Mouse (Mus musculus): ENCODE data around the gene Gm9821. TPM values are rescaled to one million over a fixed set of nuclear protein-coding genes. Genes with fewer than 3 reads are reported as not detected.

The Gm9821 gene
- total RNA-seq, 1 experiment from 2014 or later, result 0.25 TPM

DNA sequence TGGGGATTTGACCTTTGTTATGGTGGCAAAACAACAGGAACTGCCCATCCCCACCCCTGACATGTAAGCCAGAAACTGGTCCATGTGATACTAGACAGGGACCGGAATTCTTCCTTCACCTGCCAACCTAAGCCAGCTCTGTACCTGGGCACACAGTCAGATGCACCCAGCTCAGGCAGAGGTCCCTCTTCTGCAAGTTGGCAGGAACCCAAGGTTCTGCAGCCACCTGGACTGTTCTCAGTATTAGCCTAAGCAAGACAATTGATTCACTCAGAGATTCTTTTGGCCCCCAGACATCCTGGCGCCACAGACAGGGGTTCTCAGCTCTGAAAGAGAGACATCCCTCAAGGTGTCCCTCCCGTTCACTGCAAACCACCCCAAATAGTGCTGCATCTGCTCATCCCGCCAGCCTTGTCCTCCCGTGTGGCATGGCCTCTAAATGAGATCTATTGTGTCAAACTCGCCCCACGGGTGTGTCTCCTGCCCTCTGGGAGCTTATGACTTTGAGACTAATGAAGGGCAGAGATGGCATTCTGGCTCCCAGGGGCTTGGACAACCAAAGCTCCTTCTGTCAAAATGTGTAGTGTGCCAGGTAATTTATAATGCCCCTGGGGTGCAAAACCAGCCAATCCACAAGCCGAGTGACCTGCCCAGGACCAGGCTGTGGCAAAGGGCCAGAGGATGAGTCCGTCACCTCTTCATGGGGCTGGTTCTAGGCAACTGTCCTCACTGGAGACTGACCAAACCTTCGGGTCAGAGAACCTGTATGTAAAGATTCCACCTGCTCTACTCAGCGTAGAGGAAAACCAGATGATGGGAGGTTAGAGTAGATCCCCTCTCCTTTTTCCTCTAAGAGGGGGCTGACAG lies 14.3 kb downstream of the Gm9821 start:
- ATAC-seq (replicated peaks in 1 of 2; ENCODE audit: insufficient read depth in 1 of 2, low FRiP score in 2 of 2, low TSS enrichment in 1 of 2, low read depth in 1 of 2, poor library complexity in 2 of 2, severe bottlenecking in 2 of 2), result no peak

DNA sequence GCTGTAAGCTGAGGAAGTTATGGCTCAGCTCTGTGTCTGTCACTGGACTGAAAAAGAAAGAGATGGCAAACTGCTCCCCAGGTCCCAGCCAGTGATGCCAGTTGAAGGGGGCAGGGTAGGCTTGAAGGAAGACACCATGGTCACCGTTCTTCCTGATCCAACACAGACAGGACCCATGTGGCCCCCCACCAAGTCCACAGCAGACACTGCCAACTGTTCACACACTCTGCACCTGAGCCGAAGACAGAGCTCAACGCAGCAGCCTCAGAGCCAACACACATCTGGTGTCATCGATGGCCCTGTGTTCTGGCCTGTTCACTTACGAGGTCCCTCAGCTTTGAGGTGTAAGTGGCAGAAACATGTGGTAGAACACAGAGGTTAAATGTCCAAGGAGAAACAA lies 15.0 kb downstream of the Gm9821 start:
- no peak for ATAC-seq (replicated peaks in 1 of 2; ENCODE audit: insufficient read depth in 1 of 2, low FRiP score in 2 of 2, low TSS enrichment in 1 of 2, low read depth in 1 of 2, poor library complexity in 2 of 2, severe bottlenecking in 2 of 2)

DNA sequence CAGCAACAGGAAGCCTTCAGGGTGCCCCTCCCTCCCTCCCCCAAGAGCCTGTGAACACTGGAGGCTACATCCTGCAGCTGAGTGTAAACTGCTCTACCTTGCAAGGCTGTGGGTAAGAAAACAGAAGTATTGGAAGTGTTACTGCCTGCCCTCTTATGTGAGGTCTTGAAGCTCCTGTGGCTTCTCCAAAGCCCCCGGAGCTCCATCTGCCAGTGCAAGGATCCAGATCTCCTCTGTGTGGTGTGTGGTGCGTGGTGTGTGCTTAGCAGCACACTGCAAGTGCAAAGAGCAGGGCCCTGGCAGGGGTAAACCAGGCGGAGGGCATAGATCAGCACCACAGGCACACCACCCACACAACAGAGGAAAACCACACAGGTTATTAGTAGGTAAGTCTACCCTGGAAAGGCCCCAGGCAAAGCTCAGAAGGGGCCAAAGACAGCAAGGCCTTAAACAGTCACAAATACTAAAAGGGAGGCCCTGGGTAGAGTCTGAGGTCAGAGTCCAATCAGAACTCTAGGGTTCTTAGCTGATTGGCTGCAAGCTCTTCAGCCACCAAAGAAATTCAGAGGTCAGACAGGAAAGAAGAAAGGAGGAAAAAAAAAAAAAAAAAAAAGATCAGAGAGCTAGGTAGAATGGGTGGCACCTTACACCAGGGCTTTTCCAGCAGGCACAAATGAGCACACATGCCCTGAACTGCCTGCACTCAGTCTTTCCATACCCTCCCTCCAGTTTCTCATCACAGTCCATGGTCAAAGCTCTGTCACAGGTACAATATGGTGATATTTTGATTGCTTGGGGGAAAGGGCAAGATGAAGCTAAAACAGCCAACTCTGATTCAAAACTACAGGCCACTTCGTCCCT lies 16.6 kb downstream of the Gm9821 start:
- ATAC-seq (replicated peaks in 1 of 2; ENCODE audit: insufficient read depth in 1 of 2, low FRiP score in 2 of 2, low TSS enrichment in 1 of 2, low read depth in 1 of 2, poor library complexity in 2 of 2, severe bottlenecking in 2 of 2), result peak in 1 of 2 experiments; percentile 16; a peak in 2 of 4 replicates

DNA sequence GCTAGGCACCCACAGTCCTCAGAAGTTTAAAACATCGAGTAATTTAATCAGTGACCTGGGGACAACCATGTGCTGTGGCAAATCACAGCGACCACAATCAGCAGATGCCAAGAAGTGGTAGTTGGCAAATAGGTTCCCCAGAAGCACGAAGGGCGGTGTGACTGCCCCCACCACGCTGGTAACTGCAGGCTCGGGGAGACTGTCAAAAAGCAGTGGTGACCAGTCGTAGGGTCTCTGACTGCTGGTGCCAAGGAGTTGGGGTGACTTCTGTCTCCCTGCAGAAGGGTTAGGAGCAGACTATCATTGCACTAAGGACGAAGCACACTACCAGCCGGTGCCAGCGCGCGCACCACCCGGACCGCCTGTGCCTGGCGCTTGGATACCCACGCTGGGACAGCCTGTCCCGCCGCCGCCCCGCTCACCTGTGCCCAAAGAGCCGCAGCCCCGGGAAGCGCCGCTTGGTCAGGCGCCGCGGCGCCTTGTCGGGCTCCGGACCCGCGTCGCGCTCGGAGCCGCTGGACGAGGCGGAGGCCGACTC lies 17.4 kb downstream of the Gm9821 start:
- no peak for ATAC-seq (replicated peaks in 1 of 2; ENCODE audit: insufficient read depth in 1 of 2, low FRiP score in 2 of 2, low TSS enrichment in 1 of 2, low read depth in 1 of 2, poor library complexity in 2 of 2, severe bottlenecking in 2 of 2)

DNA sequence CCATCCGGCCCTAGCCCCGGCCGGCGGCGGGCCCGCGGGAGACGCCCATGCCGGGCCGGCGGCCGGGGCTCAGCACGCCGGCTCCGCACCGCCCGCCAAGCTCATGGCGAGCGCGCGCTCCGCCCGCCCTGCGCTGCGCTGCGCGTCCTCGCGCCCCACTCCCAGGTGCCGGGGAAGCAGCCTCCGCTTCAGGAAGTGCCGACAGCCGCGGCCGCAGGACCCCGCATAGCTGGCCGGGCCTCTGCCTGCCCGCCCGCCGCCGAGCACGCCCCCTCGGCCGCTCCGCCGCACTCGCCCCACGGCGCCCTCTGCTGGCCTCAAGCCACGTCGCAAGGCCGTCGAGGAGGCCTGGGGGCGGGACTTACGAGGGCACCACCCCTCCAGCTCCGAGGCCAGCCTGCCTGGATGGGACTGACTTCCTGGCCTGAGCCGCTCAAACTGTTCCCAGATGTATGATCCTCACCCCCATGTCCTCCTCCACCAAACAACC lies 18.0 kb downstream of the Gm9821 start:
- ATAC-seq (replicated peaks in 1 of 2; ENCODE audit: insufficient read depth in 1 of 2, low FRiP score in 2 of 2, low TSS enrichment in 1 of 2, low read depth in 1 of 2, poor library complexity in 2 of 2, severe bottlenecking in 2 of 2), result peak; percentile 33 to 63

DNA sequence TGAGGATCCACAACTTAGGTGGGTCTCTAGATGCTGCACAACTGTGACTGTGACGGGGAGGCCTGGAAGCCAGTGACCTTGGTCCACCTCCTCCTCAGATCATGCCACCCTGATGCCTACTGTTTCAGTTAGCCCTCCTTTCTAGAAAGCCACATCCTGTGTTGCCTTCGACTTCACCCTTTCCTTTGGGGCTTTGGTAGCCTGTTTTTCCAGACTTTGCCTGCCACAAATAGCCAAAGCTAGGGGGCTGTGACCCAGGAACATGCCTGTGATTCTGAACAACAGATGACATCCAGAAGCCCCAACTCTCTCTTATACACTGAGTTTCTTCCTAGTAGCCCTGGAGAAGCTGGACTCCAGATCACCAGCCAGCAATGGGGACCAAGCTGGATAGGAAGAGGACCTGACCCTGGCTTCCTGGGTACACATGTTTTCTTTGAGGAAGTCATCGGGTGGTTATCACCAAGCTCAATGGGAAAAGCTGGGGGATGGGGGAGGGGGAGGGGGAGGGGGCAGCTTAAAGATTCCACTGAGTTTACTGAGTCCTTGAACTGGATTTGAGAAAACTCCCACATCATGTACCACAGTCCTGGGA lies 19.2 kb downstream of the Gm9821 start:
- ATAC-seq (replicated peaks in 1 of 2; ENCODE audit: insufficient read depth in 1 of 2, low FRiP score in 2 of 2, low TSS enrichment in 1 of 2, low read depth in 1 of 2, poor library complexity in 2 of 2, severe bottlenecking in 2 of 2), result no peak

DNA sequence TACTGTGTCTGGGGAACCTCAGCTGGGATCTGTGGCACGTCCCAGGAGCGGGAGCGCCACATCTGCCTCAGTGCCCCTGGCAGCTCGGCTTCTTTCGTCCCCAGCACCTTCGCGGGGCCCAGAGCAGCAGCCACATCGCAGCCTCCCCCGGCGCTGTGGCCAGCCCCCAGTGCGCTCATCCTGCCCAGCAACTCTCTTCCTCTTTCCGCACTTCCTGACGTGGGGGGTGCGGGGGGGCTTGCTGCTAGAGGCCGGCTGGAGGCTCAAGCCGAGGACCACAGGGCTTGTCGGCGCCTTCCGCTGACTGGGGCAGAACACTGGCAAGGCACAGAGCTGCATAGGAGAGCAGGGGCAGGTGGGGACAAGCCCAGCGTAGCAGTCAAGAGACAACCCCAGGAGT lies 19.9 kb downstream of the Gm9821 start:
- peak; percentile 56 to 73 for ATAC-seq (replicated peaks in 1 of 2; ENCODE audit: insufficient read depth in 1 of 2, low FRiP score in 2 of 2, low TSS enrichment in 1 of 2, low read depth in 1 of 2, poor library complexity in 2 of 2, severe bottlenecking in 2 of 2)

DNA sequence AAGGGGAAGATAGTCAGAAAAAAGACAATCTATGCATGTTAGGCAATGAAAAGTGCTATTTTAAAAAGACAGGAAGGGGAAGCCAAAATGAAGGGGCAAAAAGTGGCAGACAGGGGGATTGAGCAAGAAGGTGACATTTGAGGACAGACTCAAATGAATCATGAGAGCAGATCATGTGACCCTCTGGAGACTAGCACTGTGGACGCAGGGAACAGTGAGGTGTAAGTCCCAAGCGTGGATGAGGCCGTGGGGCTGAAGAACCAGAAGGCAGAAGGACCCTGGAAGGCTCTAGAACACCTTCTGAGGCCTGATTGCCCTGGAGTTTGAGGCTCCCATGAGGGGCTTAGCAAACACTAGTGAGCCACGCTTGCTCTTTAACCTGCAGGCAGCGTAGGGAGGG lies 20.9 kb downstream of the Gm9821 start:
- ATAC-seq (replicated peaks in 1 of 2; ENCODE audit: insufficient read depth in 1 of 2, low FRiP score in 2 of 2, low TSS enrichment in 1 of 2, low read depth in 1 of 2, poor library complexity in 2 of 2, severe bottlenecking in 2 of 2), result no peak

DNA sequence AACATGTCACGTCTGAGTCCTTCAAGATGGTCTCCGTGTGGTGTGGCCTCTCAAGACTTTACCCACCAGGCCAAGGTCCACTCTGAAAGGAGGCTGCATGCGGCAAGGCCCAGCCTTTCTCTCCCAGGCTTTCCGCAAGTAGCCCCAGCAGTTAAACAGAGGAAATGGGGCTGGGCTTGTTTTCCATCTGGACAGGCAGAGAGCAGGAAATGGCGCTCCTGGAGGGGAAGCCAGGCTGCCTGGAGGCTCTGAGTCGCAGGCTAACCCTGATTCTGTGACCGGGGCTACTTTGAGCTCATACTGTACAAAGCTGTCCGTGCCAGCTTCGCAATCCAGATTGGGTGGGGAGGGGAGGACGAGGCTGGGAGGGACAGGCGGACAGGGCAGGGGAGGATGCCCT lies 22.5 kb downstream of the Gm9821 start:
- no peak for ATAC-seq (replicated peaks in 1 of 2; ENCODE audit: insufficient read depth in 1 of 2, low FRiP score in 2 of 2, low TSS enrichment in 1 of 2, low read depth in 1 of 2, poor library complexity in 2 of 2, severe bottlenecking in 2 of 2)

DNA sequence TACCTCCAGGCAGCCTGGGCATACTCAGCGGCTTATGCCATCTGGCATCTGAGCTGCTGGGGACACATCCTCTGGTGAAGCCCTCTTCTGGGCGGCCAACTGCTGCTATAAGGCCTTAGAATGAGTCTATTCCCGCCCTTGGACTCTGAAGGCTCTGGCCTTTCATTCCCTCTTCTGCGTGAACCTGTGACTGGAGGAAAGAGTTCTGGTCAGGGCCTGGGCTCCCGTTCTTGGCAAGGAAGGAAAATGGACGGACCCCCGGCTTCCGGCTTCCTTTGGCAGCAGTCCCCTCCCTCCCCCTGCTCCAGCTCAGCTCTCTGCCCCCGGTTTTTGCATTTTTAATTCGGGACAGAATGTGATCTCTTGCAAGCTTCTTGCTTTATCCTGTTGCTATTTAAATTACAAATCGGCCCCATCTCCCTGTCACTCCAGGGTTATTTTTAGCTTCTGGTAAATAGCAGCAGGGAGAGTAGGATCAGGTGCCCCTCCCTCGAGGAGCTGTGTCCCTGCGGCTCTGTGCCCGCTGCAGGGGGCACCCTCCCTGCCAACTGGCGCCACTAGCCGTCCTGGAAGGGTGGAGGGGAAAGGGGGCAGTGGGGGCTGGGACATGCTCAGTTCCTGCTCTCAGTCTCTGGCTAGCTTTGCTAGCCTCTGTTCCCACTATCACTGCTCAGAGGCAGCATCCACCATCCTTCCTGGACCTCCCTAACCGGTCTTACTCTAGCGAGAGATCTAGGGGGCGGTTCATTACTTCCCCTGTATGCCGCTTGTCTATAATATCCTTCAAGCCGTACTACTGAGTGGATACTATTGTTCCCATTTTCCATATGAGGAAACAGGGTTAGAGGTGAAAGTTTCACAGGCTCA lies 26.0 kb downstream of the Gm9821 start:
- ATAC-seq (replicated peaks in 1 of 2; ENCODE audit: insufficient read depth in 1 of 2, low FRiP score in 2 of 2, low TSS enrichment in 1 of 2, low read depth in 1 of 2, poor library complexity in 2 of 2, severe bottlenecking in 2 of 2), result peak in 1 of 2 experiments; percentile 34; a peak in 2 of 4 replicates

DNA sequence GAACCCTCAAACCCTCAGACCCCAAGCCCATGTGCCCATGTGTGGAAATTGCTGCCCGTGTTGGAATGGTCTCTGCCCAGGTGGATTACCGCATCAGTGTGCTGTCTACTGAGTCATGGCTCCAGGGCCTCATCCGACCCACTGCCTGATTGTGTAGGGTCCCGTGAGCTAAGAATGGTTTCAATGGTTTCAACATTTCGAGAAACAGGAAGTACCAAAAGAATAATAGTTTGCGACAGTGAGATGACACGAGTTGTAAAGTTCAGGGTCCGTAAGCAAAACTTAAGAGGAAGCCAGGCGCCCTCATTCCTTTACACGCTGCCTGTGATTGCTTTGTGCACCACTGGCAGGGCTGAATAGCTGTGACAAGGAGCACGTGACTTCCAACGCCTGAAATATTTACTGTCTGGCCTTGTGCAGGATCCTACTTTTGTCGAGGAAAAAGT lies 26.6 kb downstream of the Gm9821 start:
- peak; percentile 69 to 83 for ATAC-seq (replicated peaks in 1 of 2; ENCODE audit: insufficient read depth in 1 of 2, low FRiP score in 2 of 2, low TSS enrichment in 1 of 2, low read depth in 1 of 2, poor library complexity in 2 of 2, severe bottlenecking in 2 of 2)

DNA sequence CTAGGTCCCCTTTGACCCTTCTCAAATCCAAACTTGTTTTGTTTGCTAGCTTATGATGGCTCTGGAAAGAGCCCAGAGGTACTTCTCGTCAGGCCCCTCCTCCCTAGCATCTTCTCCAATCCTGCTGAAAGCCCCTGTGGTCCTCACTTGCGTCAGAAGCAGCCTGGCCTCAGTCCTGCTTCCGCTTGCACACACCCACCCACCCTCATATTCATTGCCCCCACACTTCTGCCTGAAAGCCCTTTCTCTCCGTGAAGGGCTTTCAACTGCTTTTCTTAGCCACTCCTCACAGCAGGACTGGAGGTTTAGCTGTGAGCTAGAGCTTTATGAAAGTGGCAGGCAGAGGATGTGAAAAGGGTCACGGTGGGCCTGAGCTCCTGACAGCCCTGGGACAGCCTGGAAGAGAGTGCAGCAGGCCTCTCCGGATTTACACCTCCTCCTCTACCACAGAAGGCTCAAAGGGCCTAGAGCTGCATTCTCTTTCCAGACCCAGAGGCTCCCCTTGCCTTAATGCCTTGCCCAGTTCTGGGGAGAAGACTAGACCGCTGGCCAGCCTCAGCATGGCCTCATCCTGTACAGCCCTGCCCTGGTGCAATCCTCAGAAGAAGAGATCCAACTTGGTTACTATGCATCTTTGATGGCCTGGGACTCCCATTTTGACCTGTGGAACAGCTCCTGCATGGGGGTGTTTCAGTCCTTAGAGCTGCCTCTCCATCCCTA lies 28.1 kb downstream of the Gm9821 start:
- ATAC-seq (replicated peaks in 1 of 2; ENCODE audit: insufficient read depth in 1 of 2, low FRiP score in 2 of 2, low TSS enrichment in 1 of 2, low read depth in 1 of 2, poor library complexity in 2 of 2, severe bottlenecking in 2 of 2), result no peak

DNA sequence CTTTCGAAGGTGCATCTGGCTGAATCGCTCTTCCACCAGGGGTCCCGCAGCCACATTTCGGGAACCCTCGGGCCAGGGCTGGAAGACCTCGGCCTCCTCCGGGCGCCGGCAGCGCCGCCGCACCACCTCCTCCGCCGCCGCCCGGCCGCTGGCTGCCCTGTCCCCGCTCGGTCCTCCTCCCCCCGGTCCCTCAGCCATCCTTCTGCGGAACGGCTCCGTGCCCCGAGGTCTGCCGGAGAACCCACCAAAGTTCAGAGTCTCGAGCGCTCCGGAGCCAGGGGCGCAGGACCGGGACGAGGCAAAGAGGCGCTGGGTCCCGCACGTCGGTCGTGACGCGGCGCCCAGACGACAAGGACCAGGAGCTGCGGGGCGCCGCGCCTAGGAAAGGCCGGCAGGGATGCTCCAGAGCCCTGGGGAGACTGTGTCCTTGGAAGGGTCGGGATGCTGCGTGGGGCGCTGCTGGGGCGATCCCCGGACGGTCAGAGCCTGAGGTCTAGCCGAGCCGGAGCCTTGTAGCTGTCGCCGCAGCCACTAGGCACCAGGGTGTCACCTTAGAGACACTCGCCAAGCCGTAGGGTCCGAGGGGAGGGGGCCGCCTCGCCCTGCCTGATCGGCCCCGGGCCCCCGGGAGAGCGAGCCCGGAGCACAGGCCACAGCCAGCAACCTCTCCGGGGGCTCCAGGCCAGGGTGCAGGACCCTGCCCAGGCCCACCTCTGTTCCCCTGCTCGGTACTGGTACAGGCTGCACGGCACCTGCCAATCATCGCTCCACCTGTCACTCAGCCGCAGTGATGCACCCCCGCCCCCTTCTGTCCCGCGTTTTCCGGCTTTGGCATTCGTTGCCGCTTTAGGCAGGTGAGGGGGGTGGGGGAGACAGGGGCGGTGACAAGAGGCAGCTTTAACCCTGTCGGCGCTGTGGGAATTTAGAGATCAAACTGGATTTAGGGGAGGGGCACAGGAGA lies 30.4 kb downstream of the Gm9821 start, which contains the start of gene Dgkz:
Gene Dgkz (minus strand): TSS at position 284 of the 961 bp plus-strand sequence.
- ATAC-seq (replicated peaks in 1 of 2; ENCODE audit: insufficient read depth in 1 of 2, low FRiP score in 2 of 2, low TSS enrichment in 1 of 2, low read depth in 1 of 2, poor library complexity in 2 of 2, severe bottlenecking in 2 of 2), result no peak

DNA sequence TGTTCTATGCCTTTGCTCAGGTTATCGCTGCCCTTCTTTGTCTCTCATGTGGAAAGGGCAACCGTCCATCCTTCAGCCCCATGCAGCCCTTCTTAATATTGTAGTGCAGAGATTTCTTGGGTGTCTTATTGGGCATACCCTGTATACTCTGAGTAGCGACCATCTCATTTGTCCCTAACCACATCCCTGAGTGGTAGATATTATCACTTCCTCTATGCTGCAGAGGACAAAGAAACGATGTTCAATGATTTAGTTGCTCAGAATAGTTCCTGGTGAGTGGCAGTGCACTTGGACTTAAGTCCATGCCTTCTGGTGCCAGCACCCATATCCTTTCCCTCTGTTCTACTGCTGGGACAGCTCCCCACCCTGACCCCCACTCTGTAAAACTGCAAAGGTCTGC lies 32.5 kb downstream of the Gm9821 start:
- peak; percentile 19 to 50; a peak in 2 of 4 replicates for ATAC-seq (replicated peaks in 1 of 2; ENCODE audit: insufficient read depth in 1 of 2, low FRiP score in 2 of 2, low TSS enrichment in 1 of 2, low read depth in 1 of 2, poor library complexity in 2 of 2, severe bottlenecking in 2 of 2)

DNA sequence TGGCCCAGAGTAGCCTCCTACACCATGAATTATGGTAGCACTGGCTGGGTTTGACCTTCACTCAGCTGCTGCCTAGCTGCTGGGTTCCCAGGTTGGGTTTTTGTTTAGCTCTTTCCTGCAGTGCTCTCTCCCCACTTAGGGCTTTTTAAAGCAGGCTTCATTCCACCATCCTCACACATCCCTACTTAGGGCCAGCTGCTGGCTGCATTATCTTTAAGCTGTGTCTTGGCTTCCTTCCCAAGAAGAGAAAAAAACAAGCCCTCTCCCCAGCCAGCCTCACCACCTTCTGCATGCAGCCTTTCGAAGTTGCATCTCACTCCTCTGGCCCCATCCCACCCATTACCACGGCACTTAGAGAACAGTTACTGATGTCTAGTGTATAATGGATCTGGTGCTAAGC lies 33.0 kb downstream of the Gm9821 start:
- ATAC-seq (replicated peaks in 1 of 2; ENCODE audit: insufficient read depth in 1 of 2, low FRiP score in 2 of 2, low TSS enrichment in 1 of 2, low read depth in 1 of 2, poor library complexity in 2 of 2, severe bottlenecking in 2 of 2), result no peak
